Mouse (Mus musculus) regulatory T cell (primary cell): ENCODE data around the gene Zbtb34.

Experiments used
- in situ Hi-C: fragments of 300-600 bp; cut with MboI, MseI; formaldehyde crosslinking; loops from one replicate; pipeline ENCODE4 v1.15.1; 2025; ENCODE audit warnings: high pct_unique_total_duplicates

Zbtb34 gene

GRCm38 (mm10) chr2:33430771-33431699 lies at the start of gene Zbtb34:
TSS of gene Zbtb34 (minus strand) at chr2:33431324.
- in situ Hi-C loops: no loop called here

DNA sequence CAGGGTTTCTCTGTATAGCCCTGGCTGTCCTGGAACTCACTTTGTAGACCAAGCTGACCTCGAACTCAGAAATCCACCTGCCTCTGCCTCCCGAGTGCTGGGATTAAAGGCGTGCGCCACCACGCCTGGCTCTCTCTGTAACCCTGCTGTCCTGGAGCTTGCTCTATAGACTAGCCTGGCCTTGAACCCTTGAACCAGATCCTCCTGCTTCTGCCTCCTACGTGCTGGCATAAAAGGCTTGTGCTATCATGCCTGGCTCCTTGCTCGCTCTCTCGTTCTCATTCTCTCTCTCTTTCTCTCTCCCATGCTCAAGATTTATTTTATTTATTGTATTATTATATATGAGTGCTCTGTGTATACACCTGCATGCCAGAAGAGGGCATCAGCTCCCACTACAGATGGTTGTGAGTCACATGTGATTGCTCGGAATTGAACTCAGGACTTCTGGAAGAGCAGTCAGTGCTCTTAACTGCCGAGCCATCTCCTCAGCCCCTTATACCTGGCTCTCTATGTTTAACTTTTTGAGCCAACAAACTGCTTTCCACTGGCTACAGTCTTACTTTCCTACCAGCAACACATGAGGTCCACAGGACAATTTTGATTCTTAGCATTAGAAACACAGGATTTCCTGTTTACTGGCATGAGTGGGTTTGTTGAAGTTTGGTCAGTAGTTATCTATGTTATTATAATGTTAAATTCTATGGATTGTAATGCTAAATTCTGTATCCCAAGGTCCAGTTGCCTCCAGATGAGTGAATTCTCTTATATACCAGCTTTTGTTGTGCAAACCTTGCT lies 47.0 kb upstream of the Zbtb34 start:
- in situ Hi-C loops: no loop called here

DNA sequence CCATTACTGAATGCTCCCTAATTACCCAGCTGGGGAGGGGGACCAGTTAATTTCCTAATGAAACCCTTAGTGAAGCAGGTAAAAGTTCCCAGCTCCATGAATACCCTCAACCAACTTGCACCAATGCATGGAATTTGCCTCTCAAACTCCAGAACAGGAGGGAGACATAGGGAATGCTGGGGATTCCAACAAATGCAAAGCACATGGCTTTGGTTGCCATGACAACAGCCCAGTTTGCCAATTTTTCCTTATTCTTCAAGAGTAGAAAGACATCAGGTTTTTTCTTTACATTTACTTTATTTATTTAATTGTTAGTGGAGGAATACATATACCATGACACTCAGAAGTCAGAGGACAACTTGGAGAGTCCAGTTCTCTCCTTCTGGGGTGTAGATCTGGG lies 44.8 kb upstream of the Zbtb34 start:
- in situ Hi-C loops: no loop called here

DNA sequence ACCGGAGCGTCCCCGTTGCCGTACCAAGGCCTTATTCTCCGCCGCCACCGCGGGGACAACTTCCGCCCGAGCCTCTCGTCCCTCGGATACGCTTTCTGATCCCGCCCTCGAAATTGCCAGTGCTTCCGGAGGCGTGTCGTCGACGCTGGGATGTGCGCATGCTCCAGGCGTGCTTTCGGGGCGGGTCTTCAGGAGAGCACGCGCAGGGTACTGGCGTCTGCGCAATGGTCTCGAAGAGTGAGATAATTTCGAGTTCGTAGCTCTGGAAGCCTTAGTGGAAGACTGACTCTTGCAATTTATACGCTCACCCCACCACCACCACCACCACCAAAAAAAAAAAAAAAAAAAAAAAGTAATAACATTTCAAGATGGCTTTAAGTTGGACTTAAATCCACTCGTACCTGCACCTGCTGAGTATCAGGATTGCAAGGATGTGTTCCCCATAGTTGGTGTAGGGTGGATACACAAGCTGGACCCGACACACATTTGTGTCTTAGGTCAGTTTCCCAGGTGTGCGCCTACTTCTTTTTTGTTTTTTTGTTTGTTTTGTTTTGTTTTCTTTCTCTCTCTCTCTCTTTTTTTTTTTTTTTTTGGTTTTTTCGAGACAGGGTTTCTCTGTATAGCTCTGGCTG lies 37.5 kb upstream of the Zbtb34 start, which contains the start of gene Zbtb43:
Gene Zbtb43, minus strand, starts transcription at position 94 of the 632 bp plus-strand sequence.
- in situ Hi-C loops: loop anchor here (10.0 kb wide), 1 partner anchor 1296 kb away; no protein-coding TSS in a partner anchor

DNA sequence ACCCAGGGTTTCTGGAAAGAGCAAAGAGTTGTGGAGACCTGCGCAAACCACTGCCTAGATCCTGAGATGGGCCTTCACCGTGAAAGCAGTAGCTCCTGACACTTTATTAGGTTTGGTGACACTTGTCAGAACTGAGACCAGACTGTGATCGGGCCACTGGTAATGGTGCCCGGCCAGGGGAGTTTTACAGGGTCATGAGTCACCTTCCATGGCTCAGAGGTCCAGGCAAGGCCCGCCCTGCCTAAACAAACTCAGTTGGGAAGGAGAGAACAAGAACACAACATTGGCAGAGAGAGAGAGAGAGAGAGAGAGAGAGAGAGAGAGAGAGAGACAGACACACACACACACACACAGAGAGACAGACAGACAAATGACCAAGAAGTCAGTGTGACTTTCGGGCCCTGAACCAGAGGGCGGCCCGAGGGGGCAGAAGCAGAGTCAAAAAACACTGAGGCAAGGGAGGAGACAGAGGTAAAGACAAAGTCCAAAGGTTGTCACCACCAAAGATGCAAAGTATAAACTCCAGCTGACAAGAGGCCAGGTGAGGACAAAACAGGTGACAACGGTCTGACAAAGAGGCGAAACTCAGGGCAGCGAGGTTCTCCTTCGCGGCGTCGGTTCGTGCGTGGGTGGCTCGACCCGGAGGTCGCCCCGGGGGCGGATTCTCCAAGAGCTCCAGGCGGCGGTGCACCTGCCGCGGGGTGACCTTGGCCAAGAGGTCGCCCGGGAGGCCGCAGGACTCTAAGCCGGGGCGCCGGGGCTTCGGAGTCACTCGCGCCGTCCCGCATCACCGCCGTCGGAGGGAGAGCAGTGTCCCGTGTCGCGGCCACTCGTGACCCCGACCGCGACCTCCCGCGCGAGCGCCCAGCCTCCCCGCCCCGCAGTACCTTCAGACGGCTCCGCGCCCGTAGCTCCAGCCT lies 36.7 kb upstream of the Zbtb34 start:
- in situ Hi-C loops: loop anchor here (10.0 kb wide), 1 partner anchor 1297 kb away; no protein-coding TSS in a partner anchor

DNA sequence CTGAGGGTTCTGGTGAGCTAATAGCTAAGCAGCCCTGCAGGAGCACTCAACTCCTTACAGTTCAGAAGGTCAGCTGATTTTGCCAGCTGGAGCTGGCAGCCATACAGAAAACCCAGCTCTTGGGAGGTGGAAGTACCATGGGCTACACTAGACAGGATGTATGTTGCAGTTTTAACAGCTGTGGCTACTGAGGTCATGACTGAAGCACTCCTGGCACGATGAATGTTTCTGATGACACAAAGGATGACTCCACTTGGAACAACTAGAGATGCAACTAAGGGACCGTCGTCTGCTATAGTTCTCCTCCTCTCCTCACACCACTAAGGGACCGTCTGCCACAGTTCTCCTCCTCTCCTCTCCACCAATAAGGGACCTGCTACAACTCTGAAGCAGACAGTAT lies 34.8 kb upstream of the Zbtb34 start:
- in situ Hi-C loops: loop anchor here (10.0 kb wide), 1 partner anchor 1299 kb away; no protein-coding TSS in a partner anchor

DNA sequence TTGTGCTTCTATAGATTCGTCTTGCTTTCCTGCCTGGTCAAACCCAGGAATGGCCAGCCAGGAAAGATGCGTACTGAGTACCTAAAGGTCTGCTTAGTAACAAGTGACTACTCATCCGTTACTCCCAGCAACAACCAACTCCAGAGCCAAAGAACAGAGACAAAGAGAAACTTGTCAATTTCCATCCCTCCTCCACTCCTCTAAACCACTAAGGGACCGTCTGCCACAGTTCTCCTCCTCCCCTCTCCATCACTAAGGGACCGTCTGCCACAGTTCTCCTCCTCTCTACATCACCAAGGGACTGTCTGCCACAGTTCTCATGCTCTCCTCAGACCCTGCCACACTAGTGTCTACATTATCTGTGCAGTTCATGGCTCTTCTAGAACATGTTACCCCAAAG lies 34.1 kb upstream of the Zbtb34 start:
- in situ Hi-C loops: loop anchor here (10.0 kb wide), 1 partner anchor 1300 kb away; no protein-coding TSS in a partner anchor

GRCm38 (mm10) chr2:33462066-33462465 lies 30.9 kb upstream of the Zbtb34 start:
- in situ Hi-C loops: loop anchor here (10.0 kb wide), 1 partner anchor 1303 kb away; no protein-coding TSS in a partner anchor

- in situ Hi-C loops: loop anchor here (10.0 kb wide), 1 partner anchor 1304 kb away; no protein-coding TSS in a partner anchor
Measured at GRCm38 (mm10) chr2:33461066-33461465, 29.9 kb upstream of the Zbtb34 start.

- in situ Hi-C loops: loop anchor here (10.0 kb wide), 1 partner anchor 1305 kb away; no protein-coding TSS in a partner anchor
Measured at GRCm38 (mm10) chr2:33459660-33460059, 28.5 kb upstream of the Zbtb34 start.

GRCm38 (mm10) chr2:33456696-33457095 lies 25.6 kb upstream of the Zbtb34 start:
- in situ Hi-C loops: no loop called here

GRCm38 (mm10) chr2:33456242-33456641 lies 25.1 kb upstream of the Zbtb34 start:
- in situ Hi-C loops: no loop called here

DNA sequence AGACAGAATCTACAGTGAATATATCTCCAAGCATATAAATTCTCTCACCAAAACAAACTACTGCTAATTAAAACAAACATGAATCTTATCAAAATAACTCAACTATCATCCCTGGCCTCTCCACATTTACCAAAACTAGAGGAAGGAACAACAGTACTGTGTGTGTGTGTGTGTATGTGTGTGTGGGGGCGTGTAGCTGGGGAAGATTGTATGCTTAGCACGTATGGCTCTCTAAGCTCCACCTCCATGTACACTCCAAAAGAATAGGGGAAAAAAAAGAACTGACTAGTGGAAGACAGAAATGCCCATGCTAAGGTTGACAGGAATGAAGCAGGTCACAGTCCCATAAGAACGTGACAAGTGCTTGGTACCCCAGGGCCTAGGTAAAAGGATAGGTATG lies 24.2 kb upstream of the Zbtb34 start:
- in situ Hi-C loops: no loop called here

DNA sequence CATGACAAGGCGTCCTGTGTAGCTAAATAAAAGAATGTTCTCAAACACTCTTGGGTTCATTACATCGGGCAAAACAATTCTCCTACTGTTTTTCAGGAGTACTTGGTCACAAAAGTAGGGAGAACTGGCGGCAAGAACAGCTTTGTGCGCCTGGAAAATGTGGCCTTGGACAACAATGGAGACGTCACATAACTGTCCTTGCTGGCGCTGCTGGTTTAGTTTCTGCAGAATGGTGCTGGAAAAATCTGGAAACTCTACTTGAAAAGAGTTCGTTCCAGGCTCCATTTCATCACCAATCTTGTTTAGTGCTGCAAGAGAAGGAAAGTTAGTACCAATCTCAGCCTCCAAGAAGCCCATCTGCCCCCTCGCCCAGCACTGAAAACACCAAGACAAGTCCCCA lies 23.7 kb upstream of the Zbtb34 start:
- in situ Hi-C loops: no loop called here

- in situ Hi-C loops: no loop called here
Measured at GRCm38 (mm10) chr2:33453476-33453875, 22.4 kb upstream of the Zbtb34 start.

- in situ Hi-C loops: no loop called here
Measured at GRCm38 (mm10) chr2:33452721-33453120, 21.6 kb upstream of the Zbtb34 start.

- in situ Hi-C loops: no loop called here
Measured at GRCm38 (mm10) chr2:33452140-33452539, 21.0 kb upstream of the Zbtb34 start.

DNA sequence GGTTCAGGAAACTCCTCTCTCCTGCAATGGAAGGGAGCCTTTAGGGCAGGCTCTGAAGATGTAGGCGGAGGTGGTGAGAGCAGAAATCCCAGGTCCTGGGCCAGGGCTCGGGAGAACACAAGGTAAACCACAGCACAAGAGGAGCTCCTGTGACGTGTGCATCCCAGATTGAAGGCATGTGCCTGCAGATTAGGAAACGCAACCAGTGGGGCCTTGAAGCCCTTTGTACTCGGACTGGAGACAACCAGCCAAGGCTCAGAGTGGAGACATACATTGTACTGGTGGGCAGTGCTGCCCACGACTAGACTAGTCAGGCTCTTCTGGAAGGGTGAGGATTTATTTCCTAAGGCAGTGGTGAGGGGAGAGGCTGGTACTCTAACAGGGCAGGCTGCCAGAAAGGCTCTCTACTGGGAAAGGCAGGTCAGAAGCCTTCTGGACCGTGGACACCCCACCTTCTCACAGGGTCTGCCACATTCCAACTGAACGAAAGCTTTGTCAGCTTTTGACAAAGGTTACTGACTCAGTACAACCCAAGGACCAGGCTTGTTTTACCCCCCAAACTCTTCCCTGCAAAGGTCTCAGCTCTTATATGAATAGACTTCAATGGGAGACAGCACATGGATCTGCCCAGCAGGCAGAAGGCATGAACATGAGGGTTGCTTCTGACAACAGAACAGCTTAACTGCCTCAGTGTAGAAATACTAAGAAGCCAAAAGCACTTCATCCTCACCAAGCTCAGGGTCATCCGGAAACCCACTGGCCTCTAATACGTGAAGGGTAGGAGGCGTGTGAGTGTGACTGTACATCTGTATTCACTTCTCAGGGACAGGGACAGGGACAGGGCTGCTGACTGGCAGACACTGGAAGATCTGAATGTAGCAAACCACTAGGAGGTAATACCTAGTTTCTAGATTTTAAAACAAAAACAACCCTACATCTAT lies 20.2 kb upstream of the Zbtb34 start:
- in situ Hi-C loops: no loop called here
